Mouse (Mus musculus) lung, embryonic 16.5 days (tissue): ENCODE results near the gene Plekhg3. TPM values are rescaled to one million over a fixed set of nuclear protein-coding genes. Genes with fewer than 3 reads are reported as not detected.

Experiments used
- ATAC-seq: fragments of 200-750 bp; cut with Nextera tagmentation; 2 replicates; pipeline ENCODE4 v1.8.0; 2017; ENCODE audit warnings: low read depth, mild to moderate bottlenecking, moderate library complexity
- H3K27ac ChIP-seq: fragments of 300-500 bp; sonication (generic); 2 replicates; pipeline ENCODE4 v1.5.1; 2014; ENCODE audit warnings: mild to moderate bottlenecking, control low read depth, low read length
- H3K27me3 ChIP-seq: fragments of 300-500 bp; sonication (generic); 2 replicates; pipeline ENCODE4 v1.6.1; 2014; ENCODE audit warnings: low read depth, low read length, mixed read lengths; ENCODE audit not compliant: control insufficient read depth, insufficient read depth
- H3K36me3 ChIP-seq: fragments of 300-500 bp; sonication (generic); 2 replicates; pipeline ENCODE4 v1.6.1; 2014; ENCODE audit warnings: low read length; ENCODE audit not compliant: control insufficient read depth, insufficient read depth
- H3K4me1 ChIP-seq: fragments of 300-500 bp; sonication (generic); replicated peaks from 2 replicates; pipeline ENCODE4 v1.6.1; 2014; ENCODE audit warnings: low read length, mixed read lengths; ENCODE audit not compliant: control insufficient read depth, insufficient read depth
- H3K4me2 ChIP-seq: fragments of 300-500 bp; sonication (generic); 2 replicates; pipeline ENCODE4 v1.6.1; 2014; ENCODE audit warnings: low read depth, low read length, control low read depth
- H3K4me3 ChIP-seq: fragments of 300-500 bp; sonication (generic); 2 replicates; pipeline ENCODE4 v1.5.1; 2014; ENCODE audit warnings: mild to moderate bottlenecking, low read length, control low read depth
- H3K9ac ChIP-seq: fragments of 300-500 bp; sonication (generic); 2 replicates; pipeline ENCODE4 v1.6.1; 2014; ENCODE audit warnings: low read length, control low read depth
- H3K9me3 ChIP-seq: fragments of 300-500 bp; sonication (generic); 2 replicates; pipeline ENCODE4 v1.6.1; 2016; ENCODE audit warnings: low read length; ENCODE audit not compliant: control insufficient read depth
- WGBS: fragments of 180-500 bp; shearing (Covaris S2); extraction: QIAGEN DNeasy Blood & Tissue Kit; methylation state at CpG from one replicate; pipeline ENCODE4 v1.1.7; 2014; 5-methylcytosine and 5-hydroxymethylcytosine counted together
- polyA plus RNA-seq: library from polyadenylated mRNA; unstranded; fragments of >200 nt; fragmentation: Nextera tagmentation; extraction: Ambion mirVana; gene quantifications from 2 replicates; pipeline ENCODE4 v1.2.1, GENCODE M21; 2015

Gene Plekhg3
- polyA plus RNA-seq, 1 experiment from 2014 or later: 7.5 TPM

DNA sequence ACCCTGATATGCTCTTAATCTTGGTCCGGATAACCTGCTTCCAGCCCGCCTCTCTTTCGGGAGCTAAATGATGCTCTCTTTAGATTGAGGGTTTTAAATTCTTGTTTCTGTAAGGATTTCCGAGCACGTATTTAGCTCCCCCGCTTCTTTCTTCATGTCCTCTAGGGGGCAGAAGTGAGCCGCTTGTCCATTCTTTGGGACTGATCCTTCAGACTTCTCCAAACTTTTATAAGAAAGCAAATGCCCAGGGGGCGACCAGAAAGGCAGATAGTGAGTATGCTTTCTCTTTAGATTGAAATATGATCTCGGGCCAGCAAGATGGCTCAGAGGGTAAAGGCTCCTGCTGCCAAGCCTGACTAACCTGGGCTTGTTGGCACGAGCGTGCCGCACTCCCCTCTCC is 34.4 kb upstream of the Plekhg3 start:
- no peak overlapping the region for H3K4me3 ChIP-seq

DNA sequence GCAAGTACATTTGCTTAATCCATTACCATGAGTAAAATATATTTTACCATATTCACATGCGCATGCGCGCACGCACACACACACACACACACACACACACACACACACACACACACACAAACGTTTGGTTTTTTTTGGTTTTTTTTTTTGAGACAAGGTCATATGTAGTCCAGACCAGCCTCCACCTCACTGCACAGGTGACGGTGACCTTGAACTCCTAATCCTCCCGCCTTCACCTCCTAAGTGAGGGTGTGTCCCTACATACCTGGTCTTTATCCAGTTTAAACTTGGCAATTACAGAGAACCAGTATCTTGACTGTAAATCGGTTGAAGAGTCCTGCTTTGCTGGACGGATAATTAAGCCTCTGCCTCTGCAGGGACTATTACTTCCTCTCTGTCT is 31.4 kb upstream of the Plekhg3 start:
- WGBS: 80% methylated on average over 9 of the region's 9 CpGs
- H3K36me3 ChIP-seq: no peaks in the 10 kb centered on the region
- H3K4me2 ChIP-seq: no peak overlapping the region
- no peaks in the 10 kb centered on the region; the same call in 1 of the 2 replicates for H3K4me1 ChIP-seq
- H3K27me3 ChIP-seq: 0 out of 2 replicates have a peak, but pooled peaks cover 7% of the 10 kb centered on the region
- no peak overlapping the region for H3K9ac ChIP-seq
- H3K4me3 ChIP-seq: no peak overlapping the region
- no peaks in the 10 kb centered on the region for H3K9me3 ChIP-seq
- no peak overlapping the region for H3K27ac ChIP-seq
- no peak for ATAC-seq

More for the DNA sequence above, 34.4 kb upstream of the Plekhg3 start:
- peak; percentile 26; the same call in 1 of the 2 replicates for ATAC-seq
- Histone ChIP-seq H3K4me1 (no peaks in the 10 kb centered on the region; the same call in 1 of the 2 replicates), H3K9me3 (no peaks in the 10 kb centered on the region), H3K4me2 (no peak overlapping the region), H3K9ac (0 out of 2 replicates have a peak overlapping the region, but pooled peaks have one; percentile 4), H3K27me3 (0 out of 2 replicates have a peak, but pooled peaks cover 7% of the 10 kb centered on the region), H3K27ac (no peak overlapping the region), H3K36me3 (no peaks in the 10 kb centered on the region)
- 24% methylated on average over 12 of the region's 12 CpGs for WGBS

GRCm38 (mm10) chr12:76500055-76500454 is 30.6 kb upstream of the Plekhg3 start:
- no peak for ATAC-seq
- no peak overlapping the region for H3K9ac ChIP-seq
- H3K9me3 ChIP-seq: no peaks in the 10 kb centered on the region
- H3K36me3 ChIP-seq: no peaks in the 10 kb centered on the region
- WGBS: 56% methylated on average over 6 of the region's 6 CpGs
- H3K4me1 ChIP-seq: no peaks in the 10 kb centered on the region; the same call in 1 of the 2 replicates
- no peak overlapping the region for H3K4me3 ChIP-seq
- no peak overlapping the region for H3K4me2 ChIP-seq
- no peak overlapping the region for H3K27ac ChIP-seq
- 0 out of 2 replicates have a peak, but pooled peaks cover 7% of the 10 kb centered on the region for H3K27me3 ChIP-seq

GRCm38 (mm10) chr12:76500896-76501295 is 29.8 kb upstream of the Plekhg3 start:
- Histone ChIP-seq H3K9ac (no peak overlapping the region), H3K27me3 (no peaks in the 10 kb centered on the region), H3K4me2 (no peak overlapping the region), H3K4me1 (no peaks in the 10 kb centered on the region; the same call in 1 of the 2 replicates), H3K36me3 (no peaks in the 10 kb centered on the region), H3K4me3 (no peak overlapping the region), H3K9me3 (no peaks in the 10 kb centered on the region), H3K27ac (no peak overlapping the region)
- ATAC-seq: no peak
- WGBS: 39% methylated on average over 2 of the region's 3 CpGs

GRCm38 (mm10) chr12:76502981-76503380 is 27.7 kb upstream of the Plekhg3 start:
- Histone ChIP-seq H3K9me3 (no peaks in the 10 kb centered on the region), H3K4me1 (no peaks in the 10 kb centered on the region; the same call in 1 of the 2 replicates), H3K4me2 (no peak overlapping the region), H3K4me3 (no peak overlapping the region), H3K36me3 (no peaks in the 10 kb centered on the region), H3K27me3 (no peaks in the 10 kb centered on the region), H3K27ac (no peak overlapping the region), H3K9ac (no peak overlapping the region)
- WGBS: 48% methylated on average over 5 of the region's 5 CpGs
- no peak for ATAC-seq

- H3K9ac ChIP-seq: no peak overlapping the region
- no peak overlapping the region for H3K4me2 ChIP-seq
- peaks cover 2% of the 10 kb centered on the region; the same call in 1 of the 2 replicates for H3K4me1 ChIP-seq
- no peak overlapping the region for H3K4me3 ChIP-seq
- H3K27me3 ChIP-seq: no peaks in the 10 kb centered on the region
- peak overlapping the region; percentile 21; the same call in 1 of the 2 replicates for H3K27ac ChIP-seq
- no peaks in the 10 kb centered on the region for H3K9me3 ChIP-seq
- H3K36me3 ChIP-seq: no peaks in the 10 kb centered on the region
- WGBS: 50% methylated on average over 2 of the region's 2 CpGs
- peak; percentile 78 for ATAC-seq
Observed at GRCm38 (mm10) chr12:76506522-76506921, 24.2 kb upstream of the Plekhg3 start.

DNA sequence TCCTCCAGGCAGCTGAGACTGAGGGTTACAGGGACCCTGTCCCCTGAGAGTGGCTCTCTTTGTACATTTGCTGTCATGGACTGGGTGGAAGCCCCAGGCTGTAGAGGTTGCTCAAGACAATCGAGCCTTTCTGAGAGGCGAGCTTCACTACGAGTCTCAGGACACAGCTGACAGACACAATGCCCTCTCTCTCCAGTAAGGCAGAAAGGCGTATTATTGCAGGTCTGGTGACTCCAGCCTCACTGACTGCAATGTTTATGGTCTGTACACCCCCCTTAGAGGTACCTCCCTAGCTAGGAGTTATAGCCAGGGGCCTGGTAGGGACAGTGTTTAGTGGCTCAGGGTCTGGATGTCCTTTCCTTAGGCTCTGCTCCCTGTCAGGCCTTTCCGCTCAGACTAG is 22.9 kb upstream of the Plekhg3 start:
- 82% methylated on average over 5 of the region's 5 CpGs for WGBS
- H3K27ac ChIP-seq: no peak overlapping the region
- H3K4me1 ChIP-seq: peaks cover 2% of the 10 kb centered on the region; the same call in 1 of the 2 replicates

GRCm38 (mm10) chr12:76508909-76509440 is 21.7 kb upstream of the Plekhg3 start:
- Histone ChIP-seq H3K4me3 (no peak overlapping the region), H3K27ac (no peak overlapping the region), H3K36me3 (no peaks in the 10 kb centered on the region), H3K9ac (no peak overlapping the region), H3K4me1 (peaks cover 2% of the 10 kb centered on the region; the same call in 1 of the 2 replicates), H3K4me2 (no peak overlapping the region), H3K27me3 (no peaks in the 10 kb centered on the region), H3K9me3 (no peaks in the 10 kb centered on the region)
- 60% methylated on average over 7 of the region's 7 CpGs for WGBS
- ATAC-seq: no peak

More for the DNA sequence above, 22.9 kb upstream of the Plekhg3 start:
- H3K27me3 ChIP-seq: no peaks in the 10 kb centered on the region
- no peaks in the 10 kb centered on the region for H3K36me3 ChIP-seq
- no peak overlapping the region for H3K4me2 ChIP-seq
- H3K4me3 ChIP-seq: no peak overlapping the region
- ATAC-seq: no peak
- H3K9ac ChIP-seq: no peak overlapping the region
- H3K9me3 ChIP-seq: no peaks in the 10 kb centered on the region

- Histone ChIP-seq H3K4me3 (no peak overlapping the region), H3K27ac (no peak overlapping the region; the same call in 1 of the 2 replicates), H3K4me2 (no peak overlapping the region), H3K9ac (no peak overlapping the region), H3K27me3 (no peaks in the 10 kb centered on the region), H3K36me3 (no peaks in the 10 kb centered on the region), H3K4me1 (peaks cover 4% of the 10 kb centered on the region; the same call in 1 of the 2 replicates), H3K9me3 (no peaks in the 10 kb centered on the region)
- WGBS: 17% methylated on average over 1 of the region's 1 CpGs
- ATAC-seq: no peak
Observed at GRCm38 (mm10) chr12:76512731-76513130, 18.0 kb upstream of the Plekhg3 start.
